Mouse (Mus musculus): ENCODE results near the gene Mrpl12. TPM values are rescaled to one million over a fixed set of nuclear protein-coding genes. Genes with fewer than 3 reads are reported as not detected.

Mrpl12 gene
- 108 and 119 TPM in 2 replicates for polyA plus RNA-seq (2012; rRNA removed)

GRCm38 (mm10) chr11:120484265-120484981 is at the start of gene Mrpl12:
Mrpl12 (plus strand) TSS chr11:120484613.
- H3K27ac ChIP-seq (ENCODE audit: insufficient read depth, low read length) = peak within 1 kb of the TSS; percentile 35
- peak within 1 kb of the TSS; percentile 78 for H3K4me3 ChIP-seq (replicated peaks; ENCODE audit: insufficient read depth, low read depth, low read length)
- WGBS = under 1% methylated on average over 60 of the region's 60 CpGs
- H3K4me1 ChIP-seq (ENCODE audit: control insufficient read depth, insufficient read depth, low read length) = peaks cover 1% of the 10 kb centered on the region; the same call in 1 of the 2 replicates
- TF ChIP-seq POLR2A (IDR thresholded peaks at IDR 0.05; ENCODE audit: borderline replicate concordance, insufficient read depth, low read length) = peak; percentile 87
- TF ChIP-seq CTCF (IDR thresholded peaks at IDR 0.05; ENCODE audit: borderline replicate concordance, insufficient read depth, low read depth, low read length) = no peak
- H3K27me3 ChIP-seq (ENCODE audit: control insufficient read depth, insufficient read depth, low read length) = no peaks in the 10 kb centered on the region
- peak; percentile 91 to 93 for DNase-seq

GRCm38 (mm10) chr11:120437152-120437856 is 47.1 kb upstream of the Mrpl12 start, which contains the start of gene Nploc4:
Nploc4 (minus strand) TSS chr11:120437708.
- TF ChIP-seq CTCF (IDR thresholded peaks at IDR 0.05; ENCODE audit: borderline replicate concordance, insufficient read depth, low read depth, low read length) (no peak), POLR2A (IDR thresholded peaks at IDR 0.05; ENCODE audit: borderline replicate concordance, insufficient read depth, low read length) (peak; percentile 62)
- peak within 1 kb of the TSS; percentile 83 for H3K4me3 ChIP-seq (replicated peaks; ENCODE audit: insufficient read depth, low read depth, low read length)
- under 1% methylated on average over 75 of the region's 77 CpGs for WGBS
- DNase-seq = peak; percentile 86 to 93
- no peaks in the 10 kb centered on the region; the same call in 1 of the 2 replicates for H3K4me1 ChIP-seq (ENCODE audit: control insufficient read depth, insufficient read depth, low read length)
- H3K27me3 ChIP-seq (ENCODE audit: control insufficient read depth, insufficient read depth, low read length) = no peaks in the 10 kb centered on the region
- peak within 1 kb of the TSS; percentile 51 for H3K27ac ChIP-seq (ENCODE audit: insufficient read depth, low read length)

GRCm38 (mm10) chr11:120437857-120438385 is 46.5 kb upstream of the Mrpl12 start:
- DNase-seq = no peak
- WGBS = 20% methylated on average over 12 of the region's 12 CpGs
- TF ChIP-seq POLR2A (IDR thresholded peaks at IDR 0.05; ENCODE audit: borderline replicate concordance, insufficient read depth, low read length) (no peak), CTCF (IDR thresholded peaks at IDR 0.05; ENCODE audit: borderline replicate concordance, insufficient read depth, low read depth, low read length) (no peak)
- peak overlapping the region; percentile 83 for H3K4me3 ChIP-seq (replicated peaks; ENCODE audit: insufficient read depth, low read depth, low read length)
- H3K27ac ChIP-seq (ENCODE audit: insufficient read depth, low read length) = no peak overlapping the region
- H3K4me1 ChIP-seq (ENCODE audit: control insufficient read depth, insufficient read depth, low read length) = no peaks in the 10 kb centered on the region; the same call in 1 of the 2 replicates
- no peaks in the 10 kb centered on the region for H3K27me3 ChIP-seq (ENCODE audit: control insufficient read depth, insufficient read depth, low read length)

DNA sequence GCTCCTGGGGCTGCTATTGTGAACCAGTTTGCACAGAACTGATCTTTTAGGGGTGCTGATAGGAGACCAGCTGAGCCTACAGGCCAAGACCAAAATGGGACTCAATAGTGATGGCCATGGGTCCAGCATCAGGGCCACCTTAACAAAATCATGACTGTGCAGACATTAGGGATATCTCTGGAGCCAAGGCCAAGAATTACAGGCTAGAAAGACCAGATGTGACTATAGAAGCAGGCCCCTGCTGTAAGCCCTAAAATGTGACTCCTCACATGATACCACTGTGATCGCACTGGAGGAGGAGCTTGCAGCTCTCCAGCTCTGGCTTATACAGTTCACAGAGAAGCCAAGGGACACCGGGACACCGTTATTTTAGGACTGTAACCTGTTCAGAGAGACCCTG is 42.1 kb upstream of the Mrpl12 start, which contains the start of gene Tspan10:
Tspan10 (plus strand) TSS at position 301 of the 400 bp plus-strand sequence.
- Histone ChIP-seq H3K27me3 (ENCODE audit: control insufficient read depth, insufficient read depth, low read length) (no peaks in the 10 kb centered on the region), H3K4me3 (replicated peaks; ENCODE audit: insufficient read depth, low read depth, low read length) (no peak within 1 kb of the TSS), H3K4me1 (ENCODE audit: control insufficient read depth, insufficient read depth, low read length) (no peaks in the 10 kb centered on the region), H3K27ac (ENCODE audit: insufficient read depth, low read length) (no peak within 1 kb of the TSS)
- 84% methylated on average over 3 of the region's 3 CpGs for WGBS
- no peak for TF ChIP-seq CTCF (IDR thresholded peaks at IDR 0.05; ENCODE audit: borderline replicate concordance, insufficient read depth, low read depth, low read length)
- no peak for TF ChIP-seq POLR2A (IDR thresholded peaks at IDR 0.05; ENCODE audit: borderline replicate concordance, insufficient read depth, low read length)
- DNase-seq = no peak

DNA sequence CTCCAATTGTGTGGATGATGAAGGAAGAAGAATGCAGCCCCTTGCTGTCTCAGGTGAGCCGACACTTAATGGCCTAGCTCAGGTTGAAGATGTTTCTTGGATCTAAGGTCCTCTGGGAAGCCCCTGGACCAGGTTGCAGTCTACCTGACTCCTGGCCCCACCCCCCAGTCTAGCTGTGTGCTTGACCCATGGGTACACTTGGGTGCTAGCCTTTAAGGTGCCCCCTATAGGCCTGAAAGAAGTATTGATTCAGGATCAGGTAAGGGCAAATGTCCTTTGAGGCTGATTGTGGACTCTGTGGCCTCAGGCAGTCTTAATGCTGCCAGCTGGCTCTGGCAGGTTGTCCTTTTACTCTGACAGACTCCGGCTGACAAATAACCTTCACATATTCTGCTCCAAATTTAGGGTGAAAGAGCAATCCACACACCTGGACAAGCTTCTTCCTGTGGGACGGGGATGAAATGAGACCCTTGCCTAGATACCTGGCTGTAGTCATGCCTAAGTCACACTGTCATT is 41.6 kb upstream of the Mrpl12 start:
- 81% methylated on average over 3 of the region's 3 CpGs for WGBS
- Histone ChIP-seq H3K4me3 (replicated peaks; ENCODE audit: insufficient read depth, low read depth, low read length) (no peak overlapping the region), H3K4me1 (ENCODE audit: control insufficient read depth, insufficient read depth, low read length) (no peaks in the 10 kb centered on the region), H3K27ac (ENCODE audit: insufficient read depth, low read length) (no peak overlapping the region), H3K27me3 (ENCODE audit: control insufficient read depth, insufficient read depth, low read length) (no peaks in the 10 kb centered on the region)
- no peak for TF ChIP-seq CTCF (IDR thresholded peaks at IDR 0.05; ENCODE audit: borderline replicate concordance, insufficient read depth, low read depth, low read length)
- TF ChIP-seq POLR2A (IDR thresholded peaks at IDR 0.05; ENCODE audit: borderline replicate concordance, insufficient read depth, low read length) = no peak
- DNase-seq = no peak

DNA sequence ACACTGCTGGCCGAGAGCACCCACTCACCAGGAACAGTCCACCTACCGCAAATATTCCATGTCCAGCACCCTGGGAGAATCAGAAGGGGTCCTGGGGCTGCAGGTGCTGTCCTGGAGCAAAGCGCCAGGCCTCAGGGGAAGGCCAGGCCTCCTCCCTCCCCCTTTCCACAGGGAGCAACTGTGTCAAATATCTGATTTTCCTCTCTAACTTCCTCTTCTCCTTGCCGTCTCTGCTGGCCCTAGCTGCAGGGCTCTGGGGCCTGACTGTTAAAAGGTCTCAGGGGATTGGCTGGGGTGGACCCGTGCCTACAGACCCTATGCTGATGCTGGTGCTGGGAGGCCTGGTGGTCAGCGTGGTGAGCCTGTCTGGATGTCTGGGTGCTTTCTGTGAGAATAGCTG is 40.3 kb upstream of the Mrpl12 start:
- Histone ChIP-seq H3K4me3 (replicated peaks; ENCODE audit: insufficient read depth, low read depth, low read length) (no peak overlapping the region), H3K27me3 (ENCODE audit: control insufficient read depth, insufficient read depth, low read length) (no peaks in the 10 kb centered on the region), H3K4me1 (ENCODE audit: control insufficient read depth, insufficient read depth, low read length) (no peaks in the 10 kb centered on the region), H3K27ac (ENCODE audit: insufficient read depth, low read length) (no peak overlapping the region)
- WGBS = 68% methylated on average over 6 of the region's 6 CpGs
- no peak for TF ChIP-seq POLR2A (IDR thresholded peaks at IDR 0.05; ENCODE audit: borderline replicate concordance, insufficient read depth, low read length)
- no peak for TF ChIP-seq CTCF (IDR thresholded peaks at IDR 0.05; ENCODE audit: borderline replicate concordance, insufficient read depth, low read depth, low read length)
- no peak for DNase-seq

DNA sequence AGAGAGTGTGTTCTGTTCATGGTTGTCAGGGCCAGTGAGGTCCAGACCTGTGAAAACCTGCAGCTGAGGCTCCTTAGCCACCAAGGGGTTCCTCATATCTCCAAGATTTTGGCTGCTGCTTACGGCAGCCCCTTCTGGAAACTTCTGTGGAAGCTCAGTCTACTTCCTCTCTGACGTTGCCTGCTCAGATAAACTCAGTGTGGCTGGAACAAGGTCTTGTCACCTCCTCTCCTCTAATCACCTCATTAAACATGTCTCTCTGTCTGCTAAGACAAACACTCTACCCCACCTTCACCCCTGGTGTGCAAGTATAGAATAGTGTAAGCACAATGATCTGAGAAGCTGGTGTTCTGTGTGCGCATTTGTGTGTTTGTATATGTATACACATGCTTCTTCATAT is 38.9 kb upstream of the Mrpl12 start:
- WGBS = 78% methylated on average over 3 of the region's 3 CpGs
- no peak for DNase-seq
- TF ChIP-seq POLR2A (IDR thresholded peaks at IDR 0.05; ENCODE audit: borderline replicate concordance, insufficient read depth, low read length) = no peak
- no peak for TF ChIP-seq CTCF (IDR thresholded peaks at IDR 0.05; ENCODE audit: borderline replicate concordance, insufficient read depth, low read depth, low read length)
- no peaks in the 10 kb centered on the region for H3K4me1 ChIP-seq (ENCODE audit: control insufficient read depth, insufficient read depth, low read length)
- no peak overlapping the region for H3K27ac ChIP-seq (ENCODE audit: insufficient read depth, low read length)
- no peaks in the 10 kb centered on the region for H3K27me3 ChIP-seq (ENCODE audit: control insufficient read depth, insufficient read depth, low read length)
- H3K4me3 ChIP-seq (replicated peaks; ENCODE audit: insufficient read depth, low read depth, low read length) = no peak overlapping the region

Measured in cerebellum, adult 2 months (tissue).